Mouse (Mus musculus) embryo, embryonic 10 days (tissue): ENCODE measurements around the gene Anapc11.

Experiments used
- DNase-seq: peaks from one replicate; pipeline ENCODE4 v3.0.0-alpha.2; 2015; ENCODE audit warnings: low spot score

Gene Anapc11

GRCm38 (mm10) chr11:120654741-120655140 is 56.5 kb downstream of the Anapc11 start:
- no peak for DNase-seq

- no peak for DNase-seq
These were observed 59.1 kb downstream of the Anapc11 start for GRCm38 (mm10) chr11:120657301-120657700.
